In the genomic region with DNA sequence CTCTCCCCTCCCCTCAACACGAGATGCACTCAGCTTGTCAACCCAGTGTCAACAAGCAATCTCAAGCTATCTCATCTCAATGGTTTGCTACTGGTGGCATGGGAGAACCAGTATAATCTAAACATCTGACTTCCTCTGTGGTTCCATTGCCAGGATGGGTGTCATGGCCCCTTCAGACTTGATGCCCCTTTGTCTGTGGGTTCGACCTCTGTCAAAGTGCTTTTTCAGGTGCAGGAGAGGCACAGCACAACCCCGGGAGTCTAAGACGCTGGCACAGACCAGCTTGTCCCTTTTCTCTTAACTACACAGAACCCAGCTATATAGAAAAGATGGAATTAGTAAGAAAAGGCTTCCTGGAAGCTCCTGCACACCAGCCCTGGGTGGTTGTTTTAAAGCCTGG, we compare ENCODE assay signal across 24 mouse cellular contexts.
"Had no signal": no experiment of that assay in that cellular context is flagged by ENCODE, and none has a peak within 500 bp of the region (broad histone marks: within the 10 kb centered on the region; RNA-seq: fewer than 3 reads in every experiment).

No protein-coding gene starts in this region.

- ATAC-seq: hindbrain, postnatal 0 days; liver, embryonic 12.5 days had no signal

- DNase-seq: gastrocnemius, postnatal 14 days; gastrocnemius, postnatal 36 days; heart, adult 18-20 months; heart, postnatal 14 days; heart, postnatal 36 days; kidney, adult 11 months; kidney, adult 2 months; kidney, adult 9 months; kidney, postnatal 14 days; kidney, postnatal 36 days; layer of hippocampus, adult 9-11 months; layer of hippocampus, postnatal 36 days; left cerebral cortex, postnatal 4 days had no signal

- H3K27ac ChIP-seq: heart, embryonic 13.5 days; heart, embryonic 15.5 days; hindbrain, embryonic 13.5 days; hindbrain, embryonic 15.5 days; hindbrain, postnatal 0 days; kidney, embryonic 15.5 days; kidney, postnatal 0 days; limb, embryonic 13.5 days; limb, embryonic 15.5 days; liver, embryonic 12.5 days; liver, embryonic 14.5 days had no signal

- H3K9me3 ChIP-seq: heart, embryonic 13.5 days; heart, embryonic 15.5 days; hindbrain, embryonic 13.5 days; hindbrain, embryonic 15.5 days; kidney, embryonic 15.5 days; limb, embryonic 13.5 days; limb, embryonic 15.5 days; liver, embryonic 12.5 days had no signal

- H3K4me3 ChIP-seq: heart, embryonic 13.5 days; heart, embryonic 15.5 days; hindbrain, embryonic 13.5 days; hindbrain, embryonic 15.5 days; kidney, embryonic 15.5 days; limb, embryonic 13.5 days; limb, embryonic 15.5 days; liver, embryonic 12.5 days had no signal

- H3K4me1 ChIP-seq: hindbrain, embryonic 13.5 days; hindbrain, embryonic 15.5 days; limb, embryonic 15.5 days; liver, embryonic 12.5 days had no signal

- H3K27me3 ChIP-seq: heart, embryonic 13.5 days; heart, embryonic 15.5 days; hindbrain, embryonic 13.5 days; hindbrain, embryonic 15.5 days; kidney, embryonic 15.5 days; limb, embryonic 13.5 days; limb, embryonic 15.5 days; liver, embryonic 12.5 days had no signal

- H3K36me3 ChIP-seq: heart, embryonic 13.5 days; heart, embryonic 15.5 days; hindbrain, embryonic 13.5 days; hindbrain, embryonic 15.5 days; kidney, embryonic 15.5 days; limb, embryonic 13.5 days; limb, embryonic 15.5 days; liver, embryonic 12.5 days had no signal

- H3K4me2 ChIP-seq: heart, embryonic 13.5 days; heart, embryonic 15.5 days; hindbrain, embryonic 13.5 days; hindbrain, embryonic 15.5 days; kidney, embryonic 15.5 days; limb, embryonic 13.5 days; limb, embryonic 15.5 days; liver, embryonic 12.5 days had no signal

- H3K9ac ChIP-seq: heart, embryonic 13.5 days; heart, embryonic 15.5 days; hindbrain, embryonic 13.5 days; hindbrain, embryonic 15.5 days; kidney, embryonic 15.5 days; limb, embryonic 13.5 days; limb, embryonic 15.5 days; liver, embryonic 12.5 days; liver, embryonic 14.5 days had no signal
